Mouse (Mus musculus) erythroblast, embryonic 14.5 days (primary cell): ENCODE data around the gene Fam53b. TPM values are rescaled to one million over a fixed set of nuclear protein-coding genes. Genes with fewer than 3 reads are reported as not detected.

ENCODE experiments used
- H3K27me3 ChIP-seq: 2 replicates; pipeline ENCODE4 v1.6.1; 2012; ENCODE audit warnings: inconsistent platforms; ENCODE audit not compliant: control insufficient read depth
- H3K36me3 ChIP-seq: 2 replicates; pipeline ENCODE4 v1.6.1; 2012; ENCODE audit warnings: mild to moderate bottlenecking, inconsistent platforms; ENCODE audit not compliant: control insufficient read depth
- H3K4me1 ChIP-seq: 2 replicates; pipeline ENCODE4 v1.6.1; 2012; ENCODE audit warnings: inconsistent platforms; ENCODE audit not compliant: control insufficient read depth
- H3K4me3 ChIP-seq: replicated peaks from 2 replicates; pipeline ENCODE3; 2012; ENCODE audit warnings: moderate library complexity, mild to moderate bottlenecking, inconsistent platforms
- H3K9me3 ChIP-seq: 2 replicates; pipeline ENCODE4 v1.6.1; 2012; ENCODE audit warnings: low read length, inconsistent platforms, mixed read lengths; ENCODE audit not compliant: control insufficient read depth
- GATA1 ChIP-seq: IDR thresholded peaks from 2 replicates; pipeline ENCODE4 v1.6.1; 2012; ENCODE audit warnings: low read length, inconsistent platforms, mixed read lengths
- TAL1 ChIP-seq: IDR thresholded peaks from 3 replicates; pipeline ENCODE4 v1.6.1; 2012; ENCODE audit warnings: low read length, inconsistent platforms, mixed read lengths
- polyA plus RNA-seq: library from polyadenylated mRNA; stranded (reverse); fragments of >175 nt; gene quantifications from 2 replicates; pipeline ENCODE4 v1.2.3, GENCODE M21; 2012

The Fam53b gene
- polyA plus RNA-seq, 1 experiment: 21.4 TPM

DNA sequence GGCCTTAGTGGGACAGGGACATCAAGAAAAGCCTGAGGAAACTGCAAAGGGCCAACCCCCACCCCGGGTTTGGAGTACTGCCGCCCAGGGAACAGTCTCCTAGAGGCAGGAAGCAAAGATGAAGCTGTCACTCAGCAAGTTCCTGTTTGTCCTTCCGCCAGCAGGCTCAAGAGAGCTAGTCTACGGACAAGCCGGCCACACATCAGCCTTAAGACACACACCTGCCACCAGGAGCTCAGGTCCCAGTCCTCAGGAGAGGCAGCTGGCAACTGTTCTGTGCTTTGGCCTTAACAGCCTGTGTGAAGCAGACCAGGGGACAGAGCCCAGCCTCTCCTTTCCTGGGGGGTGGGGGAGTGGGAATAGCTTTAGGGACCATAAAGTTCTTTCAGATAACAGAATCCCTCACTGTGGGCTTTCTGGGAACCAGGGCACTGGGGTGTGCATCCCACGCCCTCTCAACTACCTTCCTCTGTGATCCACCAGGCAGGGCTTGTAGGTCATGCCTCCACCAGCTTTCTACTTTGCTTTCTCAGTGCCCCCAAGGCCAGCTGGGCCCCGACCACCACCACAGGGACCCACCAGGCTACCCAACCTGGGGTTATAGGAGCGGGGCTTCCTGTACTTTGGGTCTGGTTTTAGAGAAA, 100.1 kb downstream of the Fam53b start:
- H3K4me3 ChIP-seq: no peak overlapping the region
- peaks cover 32% of the 10 kb centered on the region for H3K4me1 ChIP-seq
- TF ChIP-seq GATA1 (no peak), TAL1 (no peak)
- no peaks in the 10 kb centered on the region for H3K9me3 ChIP-seq
- H3K36me3 ChIP-seq: peaks cover 87% of the 10 kb centered on the region
- H3K27me3 ChIP-seq: no peaks in the 10 kb centered on the region

GRCm38 (mm10) chr7:132712956-132713355, 100.7 kb downstream of the Fam53b start:
- H3K27me3 ChIP-seq: no peaks in the 10 kb centered on the region
- no peak overlapping the region for H3K4me3 ChIP-seq
- peaks cover 26% of the 10 kb centered on the region for H3K4me1 ChIP-seq
- peaks cover 81% of the 10 kb centered on the region for H3K36me3 ChIP-seq
- H3K9me3 ChIP-seq: no peaks in the 10 kb centered on the region
- TF ChIP-seq GATA1 (no peak), TAL1 (no peak)

DNA sequence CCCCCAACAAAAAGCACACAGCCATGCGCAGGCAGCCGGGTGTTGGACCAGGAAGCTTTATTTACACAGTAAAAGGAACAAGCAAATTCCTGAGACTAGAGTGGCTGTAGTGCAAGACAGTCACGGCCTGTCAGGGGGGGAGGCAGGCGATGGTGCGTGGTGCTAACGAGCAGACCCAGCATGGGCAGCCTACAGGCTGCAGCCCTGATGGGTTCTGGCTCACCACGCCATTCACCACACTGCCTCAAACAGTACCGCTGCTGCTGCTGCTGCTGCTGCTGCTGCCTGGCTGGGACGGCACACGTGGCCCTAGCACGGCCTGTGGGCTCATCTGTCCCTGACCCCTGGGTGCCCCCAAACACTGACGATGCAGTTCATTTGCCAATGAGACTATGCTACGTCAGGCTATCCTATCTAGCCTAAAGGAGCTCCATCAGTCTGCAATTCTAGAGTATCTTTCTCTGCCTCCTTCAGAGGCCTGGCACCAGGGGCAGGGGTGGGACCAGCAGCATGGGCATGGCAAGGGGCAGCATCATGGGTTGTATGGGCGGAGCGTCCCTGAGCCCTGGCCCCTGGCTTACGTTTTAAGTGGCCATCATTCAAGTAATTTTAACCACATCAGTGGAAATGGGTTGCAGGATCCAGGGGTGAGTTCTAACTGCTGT, 101.5 kb downstream of the Fam53b start:
- peaks cover 73% of the 10 kb centered on the region for H3K36me3 ChIP-seq

DNA sequence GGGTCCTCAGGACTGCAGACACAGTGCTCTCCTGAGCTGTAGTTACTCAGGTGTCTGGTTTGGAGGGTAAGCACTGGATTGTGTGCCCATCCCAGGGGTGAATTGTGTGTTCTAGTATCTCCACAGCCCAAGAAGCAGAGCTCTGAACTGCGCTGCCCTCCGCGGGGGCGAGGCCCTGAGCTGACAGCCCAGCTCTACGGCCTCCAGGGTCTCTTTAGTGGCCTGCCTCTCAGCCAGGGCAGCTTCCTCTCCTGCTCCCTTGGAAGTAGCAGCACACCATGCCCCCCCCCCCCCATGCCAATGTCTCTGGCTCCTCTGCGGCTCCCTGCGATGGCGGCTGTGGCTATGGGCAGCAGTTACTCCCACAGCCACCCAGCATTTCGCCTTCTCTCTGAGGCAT, 102.1 kb downstream of the Fam53b start:
- no peak overlapping the region for H3K4me3 ChIP-seq
- no peak for TF ChIP-seq TAL1
- no peak for TF ChIP-seq GATA1
- H3K4me1 ChIP-seq: peaks cover 17% of the 10 kb centered on the region
- H3K36me3 ChIP-seq: peaks cover 67% of the 10 kb centered on the region
- no peaks in the 10 kb centered on the region for H3K9me3 ChIP-seq
- H3K27me3 ChIP-seq: no peaks in the 10 kb centered on the region

More for the DNA sequence above, 101.5 kb downstream of the Fam53b start:
- no peak overlapping the region for H3K4me3 ChIP-seq
- H3K9me3 ChIP-seq: no peaks in the 10 kb centered on the region
- no peak for TF ChIP-seq TAL1
- no peak for TF ChIP-seq GATA1
- peaks cover 20% of the 10 kb centered on the region for H3K4me1 ChIP-seq
- no peaks in the 10 kb centered on the region for H3K27me3 ChIP-seq

GRCm38 (mm10) chr7:132705130-132705529, 108.6 kb downstream of the Fam53b start:
- no peaks in the 10 kb centered on the region for H3K9me3 ChIP-seq
- H3K4me1 ChIP-seq: peaks cover 7% of the 10 kb centered on the region
- no peak for TF ChIP-seq GATA1
- no peak for TF ChIP-seq TAL1
- H3K36me3 ChIP-seq: peaks cover 4% of the 10 kb centered on the region
- no peak overlapping the region for H3K4me3 ChIP-seq
- H3K27me3 ChIP-seq: no peaks in the 10 kb centered on the region

GRCm38 (mm10) chr7:132704310-132704875, 109.3 kb downstream of the Fam53b start:
- Histone ChIP-seq H3K4me1 (peaks cover 12% of the 10 kb centered on the region), H3K36me3 (no peaks in the 10 kb centered on the region; the same call in 1 of the 2 replicates), H3K9me3 (no peaks in the 10 kb centered on the region), H3K4me3 (no peak overlapping the region), H3K27me3 (no peaks in the 10 kb centered on the region)
- TF ChIP-seq GATA1 (no peak), TAL1 (no peak)

- no peaks in the 10 kb centered on the region for H3K9me3 ChIP-seq
- H3K27me3 ChIP-seq: no peaks in the 10 kb centered on the region
- TF ChIP-seq TAL1 (no peak), GATA1 (no peak)
- no peaks in the 10 kb centered on the region for H3K36me3 ChIP-seq
- H3K4me1 ChIP-seq: peaks cover 12% of the 10 kb centered on the region
- no peak overlapping the region for H3K4me3 ChIP-seq
These were observed 110.0 kb downstream of the Fam53b start for GRCm38 (mm10) chr7:132703515-132704309.

DNA sequence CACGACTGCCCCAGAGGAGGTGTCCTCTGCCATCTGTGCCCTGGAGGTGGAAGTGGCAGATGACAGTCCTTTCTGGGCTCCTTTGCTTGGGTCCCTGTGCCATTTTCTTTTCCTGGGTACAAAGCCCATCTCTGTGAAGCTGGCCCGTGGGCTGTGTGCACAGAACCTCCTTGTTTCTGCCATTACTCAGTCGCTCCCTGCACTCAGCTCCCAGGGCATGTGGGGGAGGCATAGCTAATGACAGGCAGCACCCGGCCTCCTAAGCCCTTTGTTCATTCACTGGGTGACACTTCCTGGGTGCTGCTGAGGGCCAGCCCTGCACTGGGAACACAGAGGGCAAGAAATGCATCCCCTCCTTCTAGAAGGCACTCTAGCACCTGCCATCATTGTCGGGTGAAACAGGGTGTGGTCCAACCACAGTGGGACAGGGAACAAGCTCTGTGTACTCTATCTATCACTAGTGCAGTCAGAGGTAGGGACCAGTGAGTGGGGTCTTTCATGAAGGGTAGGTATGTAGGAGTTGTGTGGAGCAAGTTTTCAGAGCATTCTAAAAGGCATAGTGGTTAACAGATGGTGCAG, 111.1 kb downstream of the Fam53b start:
- H3K36me3 ChIP-seq: no peaks in the 10 kb centered on the region
- TF ChIP-seq GATA1 (no peak), TAL1 (no peak)
- no peaks in the 10 kb centered on the region for H3K27me3 ChIP-seq
- no peak overlapping the region for H3K4me3 ChIP-seq
- H3K9me3 ChIP-seq: no peaks in the 10 kb centered on the region
- H3K4me1 ChIP-seq: peaks cover 12% of the 10 kb centered on the region
